Mouse (Mus musculus) testis, adult 2 months (tissue): ENCODE results near the gene Prcd. TPM values are rescaled to one million over a fixed set of nuclear protein-coding genes. Genes with fewer than 3 reads are reported as not detected.
"Not testable (repeated sequence)": the region's sequence is repeated elsewhere in the genome, so short reads cannot be mapped to it uniquely, and the experiment has no call there.

Experiments
- H3K27ac ChIP-seq: fragments of 200-500 bp; 2 replicates; pipeline ENCODE4 v1.5.1; 2012; ENCODE audit warnings: low read depth, low read length; ENCODE audit not compliant: control insufficient read depth, insufficient read depth
- H3K27me3 ChIP-seq: fragments of 200-500 bp; 2 replicates; pipeline ENCODE4 v1.6.1; 2012; ENCODE audit warnings: mild to moderate bottlenecking, low read length, moderate library complexity; ENCODE audit not compliant: control insufficient read depth, insufficient read depth
- H3K36me3 ChIP-seq: fragments of 200-500 bp; 2 replicates; pipeline ENCODE4 v1.6.1; 2012; ENCODE audit warnings: mild to moderate bottlenecking, low read length; ENCODE audit not compliant: control insufficient read depth, insufficient read depth
- H3K4me1 ChIP-seq: fragments of 200-500 bp; 2 replicates; pipeline ENCODE4 v1.6.1; 2012; ENCODE audit warnings: low read length; ENCODE audit not compliant: control insufficient read depth, insufficient read depth
- H3K4me3 ChIP-seq: fragments of 200-500 bp; 2 replicates; pipeline ENCODE4 v1.5.1; 2012; ENCODE audit warnings: low read depth, mild to moderate bottlenecking, low read length, moderate library complexity, mixed read lengths; ENCODE audit not compliant: control insufficient read depth
- CTCF ChIP-seq: fragments of 200-500 bp; IDR thresholded peaks from 2 replicates; pipeline ENCODE4 v1.5.1; 2012; ENCODE audit warnings: low read depth, mild to moderate bottlenecking, inconsistent platforms, low read length, moderate library complexity; ENCODE audit not compliant: control insufficient read depth, insufficient read depth, insufficient replicate concordance
- POLR2A ChIP-seq: fragments of 200-500 bp; IDR thresholded peaks from 2 replicates; pipeline ENCODE4 v1.6.1; 2012; ENCODE audit warnings: low read depth, mild to moderate bottlenecking, inconsistent platforms, low read length, moderate library complexity; ENCODE audit not compliant: control insufficient read depth
- polyA plus RNA-seq: library from polyadenylated mRNA; depleted of rRNA; stranded (reverse); fragments of >200 nt; gene quantifications from 2 replicates; pipeline ENCODE4 v1.2.3, GENCODE M21; 2012

Prcd gene
- polyA plus RNA-seq, 1 experiment, result 7.8 TPM

- Histone ChIP-seq H3K4me3 (no peak overlapping the region), H3K36me3 (no peaks in the 10 kb centered on the region), H3K4me1 (peaks cover 18% of the 10 kb centered on the region), H3K27ac (no peak overlapping the region; the same call in 1 of the 2 replicates), H3K27me3 (no peaks in the 10 kb centered on the region)
- TF ChIP-seq CTCF, result no peak
- TF ChIP-seq POLR2A, result no peak
Observed at GRCm38 (mm10) chr11:116627072-116628020, 26.0 kb upstream of the Prcd start.

GRCm38 (mm10) chr11:116628712-116629111 is 24.6 kb upstream of the Prcd start:
- Histone ChIP-seq H3K4me1 (peaks cover 12% of the 10 kb centered on the region), H3K27ac (no peak overlapping the region), H3K4me3 (no peak overlapping the region), H3K27me3 (no peaks in the 10 kb centered on the region), H3K36me3 (no peaks in the 10 kb centered on the region)
- peak; percentile 85; the same call in 1 of the 2 replicates for TF ChIP-seq CTCF
- no peak for TF ChIP-seq POLR2A

GRCm38 (mm10) chr11:116629472-116629871 is 23.9 kb upstream of the Prcd start:
- H3K4me1 ChIP-seq, result peaks cover 8% of the 10 kb centered on the region
- TF ChIP-seq POLR2A (no peak), CTCF (no peak)
- no peak overlapping the region for H3K27ac ChIP-seq
- H3K27me3 ChIP-seq, result no peaks in the 10 kb centered on the region
- no peaks in the 10 kb centered on the region for H3K36me3 ChIP-seq
- H3K4me3 ChIP-seq, result no peak overlapping the region

- Histone ChIP-seq H3K4me1 (peaks cover 5% of the 10 kb centered on the region), H3K27ac (no peak overlapping the region), H3K4me3 (no peak overlapping the region), H3K36me3 (no peaks in the 10 kb centered on the region), H3K27me3 (no peaks in the 10 kb centered on the region)
- no peak for TF ChIP-seq CTCF
- TF ChIP-seq POLR2A, result no peak
Observed at GRCm38 (mm10) chr11:116630171-116630965, 23.0 kb upstream of the Prcd start.

GRCm38 (mm10) chr11:116632962-116633361 is 20.4 kb upstream of the Prcd start:
- no peak for TF ChIP-seq POLR2A
- no peak overlapping the region for H3K4me3 ChIP-seq
- H3K27me3 ChIP-seq, result no peaks in the 10 kb centered on the region
- H3K36me3 ChIP-seq, result no peaks in the 10 kb centered on the region
- peaks cover 3% of the 10 kb centered on the region; the same call in 1 of the 2 replicates for H3K4me1 ChIP-seq
- H3K27ac ChIP-seq, result no peak overlapping the region

- H3K36me3 ChIP-seq, H3K4me3 ChIP-seq, H3K27ac ChIP-seq, H3K4me1 ChIP-seq, H3K27me3 ChIP-seq: not testable (repeated sequence)
Observed at GRCm38 (mm10) chr11:116636607-116637006, 16.7 kb upstream of the Prcd start.

- no peak overlapping the region for H3K27ac ChIP-seq
- TF ChIP-seq CTCF (peak; percentile 69; the same call in 1 of the 2 replicates), POLR2A (no peak)
- H3K36me3 ChIP-seq, result no peaks in the 10 kb centered on the region
- no peaks in the 10 kb centered on the region for H3K27me3 ChIP-seq
- peaks cover 13% of the 10 kb centered on the region for H3K4me1 ChIP-seq
- H3K4me3 ChIP-seq, result no peak overlapping the region
Observed at GRCm38 (mm10) chr11:116641168-116641567, 12.2 kb upstream of the Prcd start.
